Mouse (Mus musculus) erythroid progenitor cell, adult 5-6 weeks (primary cell): ENCODE data around the gene Rgs16. TPM values are rescaled to one million over a fixed set of nuclear protein-coding genes. Genes with fewer than 3 reads are reported as not detected.

Experiments used
- ATAC-seq: replicated peaks from 2 replicates; pipeline ENCODE4 v1.8.0; 2016; ENCODE audit warnings: moderate number of reproducible peaks, mild to moderate bottlenecking, moderate TSS enrichment, inconsistent platforms; ENCODE audit not compliant: poor library complexity, low FRiP score, severe bottlenecking
- total RNA-seq, 2 experiments: library from RNA; stranded (forward) in 1 of 2; stranded (reverse) in 1 of 2; fragments of 150-400 nt in 1 of 2; fragments of 186-747, 209-891 nt in 1 of 2; gene quantifications; 2 replicates each; pipeline versions ENCODE4 v1.2.3 to v1.2.4; 2015 to 2017; ENCODE audit warnings: low replicate concordance in 2 of 2

Gene Rgs16
- total RNA-seq (2015; ENCODE audit: low replicate concordance) (not detected in 2 replicates), total RNA-seq (2017; ENCODE audit: low replicate concordance) (not detected in 2 replicates)

- ATAC-seq, result no peak
Observed at GRCm38 (mm10) chr1:153740145-153740544, at the start of gene Rgs16. TSS of gene Rgs16 (plus strand) at chr1:153740349.

DNA sequence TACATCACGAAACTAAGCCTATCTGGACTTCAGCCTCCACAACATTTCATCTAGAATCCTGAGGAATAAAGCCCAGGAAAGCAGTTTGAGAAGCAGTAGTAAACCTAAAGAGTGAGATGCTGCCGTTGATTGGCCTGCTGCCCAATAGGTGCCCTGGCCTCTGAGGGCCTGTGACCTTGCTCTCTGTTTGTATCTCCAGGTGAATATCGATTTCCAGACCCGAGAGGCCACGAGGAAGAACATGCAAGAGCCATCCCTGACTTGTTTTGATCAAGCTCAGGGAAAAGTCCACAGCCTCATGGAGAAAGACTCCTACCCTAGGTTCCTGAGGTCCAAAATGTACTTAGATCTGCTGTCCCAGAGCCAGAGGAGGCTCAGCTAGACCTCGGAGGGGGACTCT lies 47.6 kb upstream of the Rgs16 start:
- no peak for ATAC-seq

GRCm38 (mm10) chr1:153694372-153695120 lies 45.6 kb upstream of the Rgs16 start:
- ATAC-seq, result no peak

- no peak for ATAC-seq
Observed at GRCm38 (mm10) chr1:153695398-153695797, 44.8 kb upstream of the Rgs16 start.

- ATAC-seq, result no peak
Observed at GRCm38 (mm10) chr1:153696093-153696492, 44.1 kb upstream of the Rgs16 start.

- no peak for ATAC-seq
Observed at GRCm38 (mm10) chr1:153696541-153696940, 43.6 kb upstream of the Rgs16 start.

DNA sequence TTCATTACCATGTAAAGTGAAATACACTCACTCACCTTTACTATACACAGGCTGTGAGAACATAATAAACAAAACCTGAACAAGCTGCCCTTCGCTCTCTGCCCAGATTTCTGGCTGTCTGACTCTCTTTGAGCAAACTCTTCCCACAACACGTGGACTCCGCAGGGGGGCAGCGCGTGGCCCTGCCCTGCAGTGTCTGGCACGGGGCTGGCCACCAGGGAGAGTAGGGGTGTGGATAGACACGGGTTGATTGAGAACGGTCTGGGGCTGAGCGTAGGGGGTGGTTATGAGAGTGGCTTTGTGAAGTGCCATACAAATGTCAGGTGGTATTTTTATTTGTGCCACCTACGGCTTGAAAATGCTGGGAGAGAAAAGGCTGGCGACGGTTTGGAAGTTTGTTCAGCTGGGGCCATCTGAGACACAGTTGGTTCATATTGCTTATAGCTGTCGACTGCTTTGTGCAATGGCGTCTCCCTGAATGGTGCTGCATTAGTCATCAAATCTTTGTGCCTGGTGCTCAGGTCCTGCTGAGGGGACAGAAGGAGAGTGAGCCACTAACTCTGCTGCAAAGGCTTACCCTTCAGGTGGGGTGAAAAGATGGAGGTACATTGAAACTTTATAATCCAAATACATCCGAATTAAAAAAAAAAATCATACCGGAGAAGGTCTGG lies 42.4 kb upstream of the Rgs16 start:
- no peak for ATAC-seq

- no peak for ATAC-seq
Observed at GRCm38 (mm10) chr1:153698311-153699084, 41.7 kb upstream of the Rgs16 start.

DNA sequence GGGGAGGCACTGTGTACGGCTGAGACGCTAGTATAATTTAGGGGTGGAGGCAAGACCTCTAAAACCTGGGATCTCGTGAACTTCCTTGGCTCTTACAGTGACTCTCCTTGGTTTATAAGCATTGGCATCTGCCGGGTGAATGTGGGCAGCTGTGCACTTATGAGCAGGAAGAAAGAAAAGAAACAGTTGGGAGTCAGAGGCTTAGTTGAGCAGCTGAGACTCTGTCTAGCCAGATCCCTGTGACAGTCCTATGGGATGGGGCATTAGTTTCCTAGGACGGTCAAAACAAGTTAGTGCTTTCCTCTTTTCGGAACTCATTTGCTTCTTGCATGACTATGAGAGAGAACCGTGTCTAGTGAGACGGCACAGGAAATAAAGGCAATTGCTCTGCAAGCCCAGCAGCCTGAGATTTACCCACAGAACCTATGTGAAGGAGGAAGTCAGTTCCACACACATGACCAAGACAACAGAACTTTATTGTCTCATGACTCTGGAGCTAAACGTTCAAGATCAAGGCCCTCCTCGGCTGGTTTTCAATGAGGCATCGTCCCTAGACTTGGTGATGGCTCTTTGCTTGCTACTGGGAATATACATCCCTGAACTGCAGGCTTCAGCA lies 39.6 kb upstream of the Rgs16 start:
- no peak for ATAC-seq

DNA sequence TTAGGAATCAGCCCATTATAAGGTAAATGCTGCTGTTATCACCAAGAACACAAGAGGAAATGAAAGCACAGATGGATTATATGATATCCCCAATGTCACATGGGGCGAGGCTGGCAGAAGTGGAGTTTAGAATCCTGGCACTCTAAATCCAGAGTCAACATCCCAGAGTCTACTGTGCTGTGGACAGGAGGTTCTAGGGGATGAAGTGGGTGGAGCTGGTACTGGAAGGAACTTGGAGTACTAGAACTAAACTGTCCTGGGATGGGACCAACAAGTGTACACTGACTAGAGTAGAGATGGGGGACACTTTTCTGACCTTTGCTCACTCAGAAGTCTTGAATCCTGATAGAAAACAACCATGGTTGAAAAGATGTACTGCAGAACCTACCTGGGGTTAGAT lies 38.7 kb upstream of the Rgs16 start:
- no peak for ATAC-seq

DNA sequence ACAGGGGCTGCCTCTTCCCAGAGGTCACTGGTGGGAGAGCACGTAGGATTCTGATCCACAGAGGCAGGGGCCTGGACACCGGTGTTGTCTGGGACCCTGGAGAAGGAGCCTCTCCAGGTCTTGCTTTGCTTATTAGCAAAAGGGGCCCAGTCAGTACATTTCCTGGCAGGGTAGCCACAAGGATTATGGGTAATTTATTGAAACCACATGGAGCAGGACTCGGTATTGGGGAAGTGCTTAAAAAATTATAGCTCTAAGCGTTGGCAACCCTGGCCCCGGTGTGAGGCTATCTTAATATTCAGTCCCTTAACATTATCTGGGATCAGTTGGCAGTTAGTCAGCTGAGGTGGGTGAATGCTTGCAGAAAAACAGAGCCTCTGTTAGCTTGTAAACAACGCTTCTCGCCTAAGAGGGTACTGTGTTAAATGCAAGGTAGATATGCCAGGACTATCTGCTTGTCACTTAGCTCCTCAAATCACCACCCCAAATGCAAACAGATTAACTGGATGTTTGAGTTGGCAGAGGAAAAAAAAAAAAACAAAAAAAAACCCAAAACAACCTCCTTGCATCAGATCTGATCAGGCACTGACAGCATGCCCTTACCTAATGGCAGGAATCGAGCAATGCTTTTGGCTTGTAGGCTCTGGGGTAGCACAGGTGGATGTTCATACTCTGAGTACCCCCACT lies 37.8 kb upstream of the Rgs16 start:
- no peak for ATAC-seq

DNA sequence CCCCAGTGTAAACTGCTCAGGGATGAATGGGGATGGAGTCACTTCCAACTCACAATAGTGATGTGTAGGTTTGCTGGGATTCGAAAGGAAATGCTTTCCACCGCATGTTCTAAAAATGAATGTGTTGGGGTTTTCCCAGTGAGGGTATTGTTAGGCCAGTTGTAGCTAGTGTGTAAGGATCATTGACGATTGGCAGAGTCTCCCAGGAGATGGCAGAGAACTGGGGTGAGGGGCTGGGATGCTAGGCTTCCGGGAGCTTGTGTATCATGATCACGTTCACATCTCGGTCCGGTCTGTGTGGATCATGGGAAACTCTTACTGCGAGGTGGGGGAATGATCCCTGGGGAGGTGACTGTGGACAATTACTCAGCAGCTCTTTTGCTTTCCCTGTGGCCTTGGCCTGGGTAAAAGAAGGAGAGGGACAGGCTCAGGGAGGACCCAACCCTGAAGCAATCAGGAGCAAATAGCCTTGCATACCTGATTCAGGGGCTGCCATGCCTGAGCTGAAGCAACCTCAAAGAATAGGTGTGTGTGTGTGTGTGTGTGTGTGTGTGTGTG lies 37.2 kb upstream of the Rgs16 start:
- ATAC-seq, result no peak

- no peak for ATAC-seq
Observed at GRCm38 (mm10) chr1:153703445-153703991, 36.6 kb upstream of the Rgs16 start.

GRCm38 (mm10) chr1:153704174-153704573 lies 36.0 kb upstream of the Rgs16 start:
- ATAC-seq, result no peak

DNA sequence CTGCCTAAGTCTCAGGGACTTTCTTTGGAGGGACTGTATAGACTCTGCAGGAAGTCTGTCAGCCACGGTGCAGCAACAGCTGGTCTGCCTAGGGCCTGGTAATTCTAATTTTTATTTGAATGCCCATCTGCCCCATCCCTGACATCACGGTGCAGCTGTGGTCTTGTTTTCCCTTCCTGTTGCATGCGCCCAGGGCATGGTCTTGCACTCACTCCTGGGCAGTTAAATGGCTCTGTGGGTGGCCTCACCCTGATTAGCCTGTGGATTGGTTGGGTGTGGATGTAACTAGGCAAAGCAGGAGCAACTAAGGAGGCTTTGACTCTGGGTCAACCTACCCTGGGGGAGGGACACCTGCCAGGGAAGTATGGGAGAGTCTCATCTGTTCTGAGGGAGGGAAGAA lies 35.2 kb upstream of the Rgs16 start:
- ATAC-seq, result no peak

DNA sequence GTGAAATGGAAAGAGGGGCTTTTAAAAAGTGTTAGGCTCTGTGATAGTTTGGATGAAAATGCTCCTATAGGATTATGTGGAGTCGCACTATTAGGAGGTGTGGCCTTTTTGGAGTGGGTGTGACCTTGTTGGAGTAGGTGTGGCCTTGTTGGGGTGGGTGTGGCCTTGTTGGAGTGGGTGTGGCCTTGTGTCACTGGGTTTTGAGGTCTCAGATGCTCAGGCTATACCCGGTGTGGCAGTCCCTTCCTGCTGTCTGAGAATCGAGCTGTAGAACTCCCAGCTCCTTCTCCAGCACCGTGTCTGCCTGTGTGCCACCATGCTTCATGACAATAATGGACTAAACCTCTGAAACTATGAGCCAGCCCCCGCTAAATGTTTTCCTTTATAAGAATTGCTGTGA lies 31.5 kb upstream of the Rgs16 start:
- no peak for ATAC-seq

GRCm38 (mm10) chr1:153709451-153709850 lies 30.7 kb upstream of the Rgs16 start:
- no peak for ATAC-seq

- ATAC-seq, result no peak
Observed at GRCm38 (mm10) chr1:153711544-153712262, 28.4 kb upstream of the Rgs16 start.
